Mouse (Mus musculus) stomach, embryonic 15.5 days (tissue): ENCODE measurements around the gene Pidd1. TPM values are rescaled to one million over a fixed set of nuclear protein-coding genes. Genes with fewer than 3 reads are reported as not detected.

Experiments used
- ATAC-seq: fragments of 200-750 bp; cut with Nextera tagmentation; 2 replicates; pipeline ENCODE4 v1.8.0; 2017; ENCODE audit warnings: low read depth, moderate number of reproducible peaks, moderate TSS enrichment; ENCODE audit not compliant: insufficient read depth, low FRiP score
- H3K27ac ChIP-seq: fragments of 300-500 bp; sonication (generic); 2 replicates; pipeline ENCODE4 v1.5.1; 2015; ENCODE audit warnings: mild to moderate bottlenecking, inconsistent platforms
- H3K27me3 ChIP-seq: fragments of 300-500 bp; sonication (generic); replicated peaks from 2 replicates; pipeline ENCODE4 v1.6.1; 2015; ENCODE audit warnings: inconsistent platforms
- H3K36me3 ChIP-seq: fragments of 300-500 bp; sonication (generic); 2 replicates; pipeline ENCODE4 v1.6.1; 2015; ENCODE audit warnings: inconsistent platforms
- H3K4me1 ChIP-seq: fragments of 300-500 bp; sonication (generic); 2 replicates; pipeline ENCODE4 v1.6.1; 2015; ENCODE audit warnings: inconsistent platforms
- H3K4me2 ChIP-seq: fragments of 300-500 bp; sonication (generic); 2 replicates; pipeline ENCODE4 v1.6.1; 2015; ENCODE audit warnings: mild to moderate bottlenecking, inconsistent platforms
- H3K4me3 ChIP-seq: fragments of 300-500 bp; sonication (generic); replicated peaks from 2 replicates; pipeline ENCODE4 v1.5.1; 2015; ENCODE audit warnings: inconsistent platforms
- H3K9ac ChIP-seq: fragments of 300-500 bp; sonication (generic); 2 replicates; pipeline ENCODE4 v1.6.1; 2015; ENCODE audit warnings: inconsistent platforms
- H3K9me3 ChIP-seq: fragments of 300-500 bp; sonication (generic); 2 replicates; pipeline ENCODE4 v1.6.1; 2016; ENCODE audit warnings: inconsistent platforms
- WGBS: fragments of 180-500 bp; shearing (Covaris S2); methylation state at CpG from one replicate; pipeline ENCODE4 v1.1.7; 2015; 5-methylcytosine and 5-hydroxymethylcytosine counted together
- polyA plus RNA-seq: library from polyadenylated mRNA; unstranded; fragments of >200 nt; fragmentation: Nextera tagmentation; extraction: Ambion mirVana; gene quantifications from 2 replicates; pipeline ENCODE4 v1.2.1, GENCODE M21; 2015

Gene Pidd1
- polyA plus RNA-seq, 1 experiment from 2014 or later, result 8.5 TPM

GRCm38 (mm10) chr7:141394771-141395170, 49.1 kb downstream of the Pidd1 start:
- peaks cover 19% of the 10 kb centered on the region; the same call in 1 of the 2 replicates for H3K36me3 ChIP-seq
- no peak overlapping the region for H3K27ac ChIP-seq
- no peak for ATAC-seq
- 23% methylated on average over 6 of the region's 6 CpGs for WGBS
- no peaks in the 10 kb centered on the region for H3K9me3 ChIP-seq
- H3K4me3 ChIP-seq, result no peak overlapping the region
- H3K4me2 ChIP-seq, result no peak overlapping the region
- H3K4me1 ChIP-seq, result peaks cover 10% of the 10 kb centered on the region
- H3K27me3 ChIP-seq, result no peaks in the 10 kb centered on the region
- H3K9ac ChIP-seq, result no peak overlapping the region

GRCm38 (mm10) chr7:141394158-141394557, 49.7 kb downstream of the Pidd1 start:
- Histone ChIP-seq H3K9me3 (no peaks in the 10 kb centered on the region), H3K4me1 (peaks cover 10% of the 10 kb centered on the region), H3K27me3 (no peaks in the 10 kb centered on the region), H3K4me2 (no peak overlapping the region), H3K36me3 (peaks cover 17% of the 10 kb centered on the region; the same call in 1 of the 2 replicates), H3K4me3 (no peak overlapping the region), H3K27ac (no peak overlapping the region), H3K9ac (no peak overlapping the region)
- WGBS, result 77% methylated on average over 7 of the region's 7 CpGs
- no peak for ATAC-seq

- ATAC-seq, result no peak; the same call in 1 of the 2 replicates
- WGBS, result 26% methylated on average over 9 of the region's 9 CpGs
- Histone ChIP-seq H3K4me3 (peak overlapping the region; percentile 87), H3K36me3 (peaks cover 10% of the 10 kb centered on the region; the same call in 1 of the 2 replicates), H3K4me2 (peak overlapping the region; percentile 88), H3K27ac (peak overlapping the region; percentile 80), H3K4me1 (peaks cover 10% of the 10 kb centered on the region), H3K9ac (peak overlapping the region; percentile 48), H3K27me3 (no peaks in the 10 kb centered on the region), H3K9me3 (no peaks in the 10 kb centered on the region)
Measured at GRCm38 (mm10) chr7:141392552-141393222, 51.1 kb downstream of the Pidd1 start.

GRCm38 (mm10) chr7:141391625-141392551, 51.9 kb downstream of the Pidd1 start, which contains the start of gene Taldo1:
Gene Taldo1, plus strand, starts transcription at chr7:141392199.
- Histone ChIP-seq H3K9ac (peak within 1 kb of the TSS; percentile 48), H3K4me1 (peaks cover 10% of the 10 kb centered on the region), H3K27ac (peak within 1 kb of the TSS; percentile 80), H3K27me3 (no peaks in the 10 kb centered on the region), H3K36me3 (peaks cover 6% of the 10 kb centered on the region; the same call in 1 of the 2 replicates), H3K4me2 (peak within 1 kb of the TSS; percentile 88), H3K9me3 (no peaks in the 10 kb centered on the region), H3K4me3 (peak within 1 kb of the TSS; percentile 87)
- WGBS, result under 1% methylated on average over 57 of the region's 57 CpGs
- peak; percentile 91 for ATAC-seq

- H3K4me3 ChIP-seq, result 0 out of 2 replicates have a peak overlapping the region, but pooled peaks have one; percentile 87
- no peaks in the 10 kb centered on the region for H3K9me3 ChIP-seq
- H3K36me3 ChIP-seq, result no peaks in the 10 kb centered on the region
- WGBS, result 47% methylated on average over 9 of the region's 9 CpGs
- no peak for ATAC-seq
- H3K4me2 ChIP-seq, result no peak overlapping the region
- H3K27me3 ChIP-seq, result no peaks in the 10 kb centered on the region
- no peak overlapping the region for H3K9ac ChIP-seq
- peaks cover 10% of the 10 kb centered on the region for H3K4me1 ChIP-seq
- H3K27ac ChIP-seq, result peak overlapping the region; percentile 27; the same call in 1 of the 2 replicates
Measured at GRCm38 (mm10) chr7:141390326-141391259, 53.2 kb downstream of the Pidd1 start.

- H3K27me3 ChIP-seq, result no peaks in the 10 kb centered on the region
- WGBS, result 60% methylated on average over 3 of the region's 3 CpGs
- H3K9ac ChIP-seq, result no peak overlapping the region
- H3K27ac ChIP-seq, result no peak overlapping the region
- H3K4me3 ChIP-seq, result no peak overlapping the region
- ATAC-seq, result no peak
- H3K9me3 ChIP-seq, result no peaks in the 10 kb centered on the region
- H3K4me2 ChIP-seq, result no peak overlapping the region
- peaks cover 10% of the 10 kb centered on the region for H3K4me1 ChIP-seq
- no peaks in the 10 kb centered on the region for H3K36me3 ChIP-seq
Measured at GRCm38 (mm10) chr7:141388487-141389109, 55.2 kb downstream of the Pidd1 start.

Other genes with a start within 250 kb of the Pidd1 start
- gene Lrrc56, start 249.9 kb downstream of the Pidd1 start, polyA plus RNA-seq, result 5.4 and 7.2 TPM in 2 replicates
- 2.8 and 2.9 TPM in 2 replicates for gene Lmntd2, start 229.9 kb downstream of the Pidd1 start, polyA plus RNA-seq
- 67.7 and 73.3 TPM in 2 replicates for gene Rassf7, start 228.2 kb downstream of the Pidd1 start, polyA plus RNA-seq
- gene Phrf1, start 215.2 kb downstream of the Pidd1 start, polyA plus RNA-seq, result 58.8 and 63.4 TPM in 2 replicates
- 4.6 and 5.7 TPM in 2 replicates for gene Irf7, start 177.5 kb downstream of the Pidd1 start, polyA plus RNA-seq
- gene Cdhr5, start 167.2 kb downstream of the Pidd1 start, polyA plus RNA-seq, result 14.5 and 18.4 TPM in 2 replicates
- 44.2 and 48.8 TPM in 2 replicates for gene Sct, start 164.9 kb downstream of the Pidd1 start, polyA plus RNA-seq
- gene Drd4, start 152.0 kb downstream of the Pidd1 start, polyA plus RNA-seq, result 0.19 and 0.28 TPM in 2 replicates
- 66.9 and 70.8 TPM in 2 replicates for gene Deaf1, start 116.3 kb downstream of the Pidd1 start, polyA plus RNA-seq
- gene Tmem80, start 116.3 kb downstream of the Pidd1 start, polyA plus RNA-seq, result 39.3 and 40.6 TPM in 2 replicates
- gene Eps8l2, start 105.1 kb downstream of the Pidd1 start, polyA plus RNA-seq, result 59.6 and 59.7 TPM in 2 replicates
- gene Taldo1, start 51.8 kb downstream of the Pidd1 start, polyA plus RNA-seq, result 347 and 384 TPM in 2 replicates
- gene Gatd1, start 29.9 kb downstream of the Pidd1 start, polyA plus RNA-seq, result 51.1 and 53.0 TPM in 2 replicates
- gene Cend1, start 14.5 kb downstream of the Pidd1 start, polyA plus RNA-seq, result 2.5 TPM in 2 replicates
- 26.9 and 27.2 TPM in 2 replicates for gene Slc25a22, start 6.1 kb downstream of the Pidd1 start, polyA plus RNA-seq
- gene Rplp2, start 3.3 kb upstream of the Pidd1 start, polyA plus RNA-seq, result 1,278 and 1,319 TPM in 2 replicates
- gene Pnpla2, start 11.2 kb upstream of the Pidd1 start, polyA plus RNA-seq, result 33.5 and 34.6 TPM in 2 replicates
- gene Cracr2b, start 17.1 kb upstream of the Pidd1 start, polyA plus RNA-seq, result 27.5 and 32.8 TPM in 2 replicates
- 25.6 and 26.6 TPM in 2 replicates for gene Cd151, start 23.4 kb upstream of the Pidd1 start, polyA plus RNA-seq
- 67.3 and 71.6 TPM in 2 replicates for gene Polr2l, start 31.1 kb upstream of the Pidd1 start, polyA plus RNA-seq
- 69.8 and 72.8 TPM in 2 replicates for gene Tspan4, start 31.2 kb upstream of the Pidd1 start, polyA plus RNA-seq
- gene Chid1, start 95.8 kb upstream of the Pidd1 start, polyA plus RNA-seq, result 50.7 and 58.0 TPM in 2 replicates
- 78.4 TPM in 2 replicates for gene Ap2a2, start 118.1 kb upstream of the Pidd1 start, polyA plus RNA-seq
- 2.0 and 3.3 TPM in 2 replicates for gene Muc6, start 211.3 kb upstream of the Pidd1 start, polyA plus RNA-seq
- 2.7 and 2.8 TPM in 2 replicates for gene Muc2, start 246.3 kb upstream of the Pidd1 start, polyA plus RNA-seq